Mouse (Mus musculus) mouse embryonic stem cell (cell line): ENCODE measurements around the gene Cldn34d.

Source experiments
- in situ Hi-C, 2 experiments: fragments of 300-500 bp; cut with MboI; formaldehyde crosslinking; loops; 1 replicate in 1 of 2; 3 replicates in 1 of 2; pipeline ENCODE4 v1.14.3; 2019 to 2020; ENCODE audit warnings: low sequenced_read_pairs in 2 of 2, low pct_unique_long_range_greater_than_20kb in 1 of 2, mixed read lengths in 1 of 2; ENCODE audit not compliant: unreplicated experiment in 1 of 2

The Cldn34d gene

GRCm38 (mm10) chrX:76602824-76603223, at the start of gene Cldn34d:
TSS of gene Cldn34d (minus strand) at chrX:76602924.
- in situ Hi-C loops = no loop called here

GRCm38 (mm10) chrX:76598459-76599206, 4.1 kb downstream of the Cldn34d start:
- in situ Hi-C loops = no loop called here
